Mouse (Mus musculus) erythroblast, embryonic 14.5 days (primary cell): ENCODE measurements around the gene Npr2.

Experiments
- GATA1 ChIP-seq: IDR thresholded peaks from 2 replicates; pipeline ENCODE4 v1.6.1; 2012; ENCODE audit warnings: low read length, inconsistent platforms, mixed read lengths
- TAL1 ChIP-seq: IDR thresholded peaks from 3 replicates; pipeline ENCODE4 v1.6.1; 2012; ENCODE audit warnings: low read length, inconsistent platforms, mixed read lengths

DNA sequence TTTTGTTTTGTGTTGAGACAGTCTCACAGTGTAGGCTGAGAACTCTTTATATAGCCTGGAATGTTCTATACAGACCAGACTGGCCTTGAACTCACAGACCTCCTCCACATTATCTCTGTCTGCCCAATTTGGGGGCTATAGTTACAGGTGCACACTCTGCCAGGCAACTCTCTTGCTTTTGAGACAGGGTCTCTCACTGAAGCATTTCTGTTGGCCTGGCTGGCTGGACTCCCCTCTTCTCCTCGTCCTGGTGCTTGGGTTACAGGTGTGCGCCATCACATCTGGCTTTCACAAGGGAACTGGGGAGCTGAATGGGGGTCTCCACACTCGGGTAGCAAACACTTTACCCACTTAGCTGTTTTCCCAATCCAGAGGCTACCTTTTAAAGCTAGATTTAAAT, 39.8 kb upstream of the Npr2 start:
- TF ChIP-seq GATA1, result no peak
- TF ChIP-seq TAL1, result no peak
